Mouse (Mus musculus) midbrain, postnatal 0 days (tissue): ENCODE measurements around the gene Nxf1. TPM values are rescaled to one million over a fixed set of nuclear protein-coding genes. Genes with fewer than 3 reads are reported as not detected.
A peak's percentile ranks its signal among the peaks of the same experiment; 100 is the strongest.

Experiments
- ATAC-seq: fragments of 200-750 bp; cut with Nextera tagmentation; 2 replicates; pipeline ENCODE4 v1.8.0; 2017; ENCODE audit warnings: moderate number of reproducible peaks, mild to moderate bottlenecking, moderate TSS enrichment, moderate library complexity; ENCODE audit not compliant: low FRiP score
- DNase-seq: peaks from one replicate; pipeline ENCODE4 v3.0.0-alpha.2; 2015; ENCODE audit warnings: low spot score
- H3K27ac ChIP-seq: fragments of 300-500 bp; sonication (generic); 2 replicates; pipeline ENCODE4 v1.5.1; 2014; ENCODE audit warnings: low read depth, mild to moderate bottlenecking, low read length, mixed read lengths
- H3K27me3 ChIP-seq: fragments of 300-500 bp; sonication (generic); 2 replicates; pipeline ENCODE4 v1.6.1; 2014; ENCODE audit warnings: low read length, control low read depth, mixed read lengths; ENCODE audit not compliant: insufficient read depth
- H3K36me3 ChIP-seq: fragments of 300-500 bp; sonication (generic); 2 replicates; pipeline ENCODE4 v1.6.1; 2014; ENCODE audit warnings: low read length, control low read depth, mixed read lengths; ENCODE audit not compliant: insufficient read depth
- H3K4me1 ChIP-seq: fragments of 300-500 bp; sonication (generic); 2 replicates; pipeline ENCODE4 v1.6.1; 2014; ENCODE audit warnings: mild to moderate bottlenecking, control low read depth, antibody characterized with exemption, low read length, mixed read lengths; ENCODE audit not compliant: insufficient read depth
- H3K4me2 ChIP-seq: fragments of 300-500 bp; sonication (generic); 2 replicates; pipeline ENCODE4 v1.6.1; 2014; ENCODE audit warnings: low read depth, mild to moderate bottlenecking, low read length, mixed read lengths; ENCODE audit not compliant: poor library complexity, severe bottlenecking
- H3K4me3 ChIP-seq: fragments of 300-500 bp; sonication (generic); 2 replicates; pipeline ENCODE4 v1.5.1; 2014; ENCODE audit warnings: low read depth, mild to moderate bottlenecking, low read length, moderate library complexity
- H3K9ac ChIP-seq: fragments of 300-500 bp; sonication (generic); replicated peaks from 2 replicates; pipeline ENCODE4 v1.6.1; 2014; ENCODE audit warnings: mild to moderate bottlenecking, low read length, moderate library complexity, mixed read lengths; ENCODE audit not compliant: poor library complexity, severe bottlenecking
- H3K9me3 ChIP-seq: fragments of 300-500 bp; sonication (generic); 2 replicates; pipeline ENCODE4 v1.6.1; 2016; ENCODE audit warnings: low read length, control low read depth
- CTCF ChIP-seq: IDR thresholded peaks from 2 replicates; pipeline ENCODE4 v1.5.1; 2016; ENCODE audit warnings: antibody characterized with exemption, mild to moderate bottlenecking
- WGBS: fragments of 180-500 bp; shearing (Covaris S2); extraction: QIAGEN DNeasy Blood & Tissue Kit; methylation state at CpG from one replicate; pipeline ENCODE4 v1.1.7; 2014; 5-methylcytosine and 5-hydroxymethylcytosine counted together
- polyA plus RNA-seq: library from polyadenylated mRNA; unstranded; fragments of >200 nt; fragmentation: Nextera tagmentation; extraction: Ambion mirVana; gene quantifications from 2 replicates; pipeline ENCODE4 v1.2.1, GENCODE M21; 2015
- total RNA-seq: library from RNA; depleted of rRNA; stranded (reverse); fragments of >200 nt; gene quantifications from 2 replicates; pipeline ENCODE4 v1.2.3, GENCODE M21; 2014

Nxf1 gene
- total and polyA plus RNA-seq, 2 experiments from 2014 or later, result 67.4 to 92.8 TPM

DNA sequence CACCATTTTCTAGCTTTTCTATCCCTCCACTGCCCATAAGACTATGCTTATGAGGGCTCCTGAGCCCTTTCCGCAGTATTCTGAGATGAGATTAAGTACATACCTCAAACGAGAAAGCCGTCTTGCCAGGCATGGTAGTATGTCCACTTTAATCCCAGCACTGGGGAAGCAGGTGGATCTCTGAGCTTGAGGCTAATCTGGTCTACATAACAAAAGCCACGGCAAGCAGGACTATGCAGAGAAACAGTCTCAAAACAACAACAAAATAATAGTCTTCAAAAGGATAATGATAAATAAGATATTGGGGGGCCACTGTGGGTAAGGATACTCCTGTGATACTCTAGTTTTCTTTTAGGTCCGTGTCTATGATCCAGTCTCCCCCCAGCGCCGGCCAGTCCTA lies 18.0 kb upstream of the Nxf1 start:
- Histone ChIP-seq H3K27ac (no peak overlapping the region), H3K27me3 (no peaks in the 10 kb centered on the region), H3K4me2 (no peak overlapping the region), H3K36me3 (peaks cover 26% of the 10 kb centered on the region), H3K9me3 (no peaks in the 10 kb centered on the region), H3K9ac (no peak overlapping the region), H3K4me1 (peaks cover 10% of the 10 kb centered on the region; the same call in 1 of the 2 replicates), H3K4me3 (no peak overlapping the region)
- 93% methylated on average over 7 of the region's 7 CpGs for WGBS
- ATAC-seq, result no peak
- TF ChIP-seq CTCF, result no peak
- DNase-seq, result no peak

DNA sequence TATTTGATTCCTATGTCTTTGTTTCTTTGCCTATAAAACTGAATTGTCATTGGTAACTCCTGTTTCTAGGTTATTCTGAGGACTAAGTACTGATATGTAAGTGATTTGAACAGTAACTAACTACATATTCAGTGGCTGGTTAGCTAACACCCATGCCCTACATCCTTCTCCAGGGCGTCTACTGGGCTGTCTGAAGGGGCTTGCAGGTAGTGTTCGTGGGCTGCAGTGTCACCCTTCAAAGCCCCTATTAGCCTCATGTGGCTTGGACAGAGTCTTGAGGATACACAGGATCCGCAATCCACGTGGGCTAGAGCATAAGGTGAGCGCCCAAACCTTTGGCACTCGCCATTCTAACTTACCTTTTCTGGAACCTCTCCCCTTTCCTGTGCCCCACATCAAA lies 17.2 kb upstream of the Nxf1 start:
- Histone ChIP-seq H3K27me3 (no peaks in the 10 kb centered on the region), H3K9me3 (no peaks in the 10 kb centered on the region), H3K9ac (no peak overlapping the region), H3K4me2 (no peak overlapping the region), H3K36me3 (peaks cover 26% of the 10 kb centered on the region), H3K4me3 (no peak overlapping the region), H3K27ac (no peak overlapping the region), H3K4me1 (peaks cover 10% of the 10 kb centered on the region; the same call in 1 of the 2 replicates)
- ATAC-seq (no peak), DNase-seq (no peak)
- 98% methylated on average over 6 of the region's 6 CpGs for WGBS
- TF ChIP-seq CTCF, result no peak

DNA sequence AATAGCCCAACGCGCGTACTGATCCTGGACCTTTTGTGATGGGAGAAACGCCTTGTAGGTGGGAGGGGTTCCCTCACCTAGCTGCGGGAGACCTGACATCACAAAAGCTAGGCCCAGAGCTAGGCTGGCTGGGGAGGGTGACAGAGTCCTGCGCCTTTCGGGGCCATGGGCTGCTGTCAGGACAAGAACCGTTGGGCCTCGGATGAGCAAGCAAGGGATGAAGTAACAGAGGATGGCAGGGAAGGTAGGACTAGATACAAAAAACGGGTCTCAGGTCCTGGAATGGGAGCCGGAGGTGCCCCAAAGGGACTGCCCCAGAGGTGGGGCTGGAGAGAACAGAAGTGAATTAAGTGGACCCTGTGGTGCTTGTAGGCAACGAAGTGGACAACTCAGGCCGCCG lies 16.3 kb upstream of the Nxf1 start, which contains the start of gene 1700092M07Rik:
Gene 1700092M07Rik (plus strand): TSS at position 116 of the 400 bp plus-strand sequence.
- no peak for TF ChIP-seq CTCF
- Histone ChIP-seq H3K9me3 (no peaks in the 10 kb centered on the region), H3K4me1 (peaks cover 10% of the 10 kb centered on the region; the same call in 1 of the 2 replicates), H3K4me3 (peak within 1 kb of the TSS; percentile 85), H3K27me3 (no peaks in the 10 kb centered on the region), H3K9ac (peak within 1 kb of the TSS; percentile 86), H3K36me3 (peaks cover 28% of the 10 kb centered on the region), H3K4me2 (peak within 1 kb of the TSS; percentile 97), H3K27ac (peak within 1 kb of the TSS; percentile 95)
- no peak for DNase-seq
- 66% methylated on average over 14 of the region's 14 CpGs for WGBS
- no peak for ATAC-seq

DNA sequence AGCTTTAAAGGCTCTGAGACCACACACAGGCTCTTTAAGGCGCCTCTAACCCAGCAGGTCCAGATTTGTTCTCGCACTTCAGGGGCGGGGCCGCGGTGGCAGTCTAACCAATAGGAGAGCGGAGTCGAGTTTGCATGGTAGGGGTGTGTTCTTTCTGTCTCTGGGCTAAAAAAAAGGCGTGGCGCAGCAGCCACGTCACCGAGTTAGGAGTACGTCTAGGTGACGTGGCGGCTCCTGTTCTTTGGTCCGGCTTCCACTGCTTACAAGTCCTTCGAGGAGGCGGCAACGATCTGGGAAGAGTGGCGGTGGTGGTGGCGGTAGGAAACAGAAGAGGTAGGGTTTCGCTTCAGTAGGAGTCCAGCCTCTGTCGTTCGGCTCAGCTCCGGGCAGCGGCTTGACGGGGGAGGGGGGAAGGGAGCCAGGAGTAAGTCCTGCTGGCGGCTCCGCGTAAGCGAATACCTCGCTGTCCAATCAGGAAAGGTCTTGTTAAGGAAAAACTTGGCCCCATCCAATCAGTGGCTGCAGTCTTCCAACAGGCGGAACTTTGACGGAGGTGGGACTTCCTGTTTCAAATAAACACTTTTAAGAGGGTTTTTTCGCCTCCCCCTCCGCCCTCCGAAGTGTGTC lies 15.5 kb upstream of the Nxf1 start, which contains the start of gene Stx5a:
Gene Stx5a (plus strand): TSS at position 171 of the 627 bp plus-strand sequence.
- ATAC-seq, result peak; percentile 97
- Histone ChIP-seq H3K9me3 (no peaks in the 10 kb centered on the region), H3K36me3 (peaks cover 32% of the 10 kb centered on the region), H3K4me2 (peak within 1 kb of the TSS; percentile 97), H3K27me3 (no peaks in the 10 kb centered on the region), H3K4me1 (peaks cover 10% of the 10 kb centered on the region; the same call in 1 of the 2 replicates), H3K9ac (peak within 1 kb of the TSS; percentile 86), H3K27ac (peak within 1 kb of the TSS; percentile 95), H3K4me3 (peak within 1 kb of the TSS; percentile 85)
- TF ChIP-seq CTCF, result peak; percentile 30
- peak; percentile 99 for DNase-seq
- whole genome bisulfite sequencing, result under 1% methylated on average over 36 of the region's 36 CpGs

DNA sequence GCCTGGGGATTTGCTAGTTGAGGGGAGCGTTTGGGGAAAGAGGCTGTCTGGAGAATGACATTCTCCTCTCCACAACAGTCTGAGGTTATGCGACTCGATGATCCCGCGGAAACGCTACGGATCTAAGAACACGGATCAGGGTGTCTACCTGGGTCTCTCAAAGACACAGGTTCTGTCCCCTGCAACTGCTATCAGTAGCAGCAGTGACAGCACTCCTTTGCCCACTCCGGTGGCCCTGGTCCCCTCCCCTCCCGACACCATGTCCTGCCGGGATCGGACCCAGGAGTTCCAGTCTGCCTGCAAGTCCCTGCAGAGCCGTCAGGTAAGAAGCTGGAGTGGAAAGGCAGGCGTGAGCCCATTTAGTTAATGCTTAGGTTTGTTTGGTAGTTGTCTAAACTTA lies 14.7 kb upstream of the Nxf1 start:
- Histone ChIP-seq H3K9me3 (no peaks in the 10 kb centered on the region), H3K4me1 (peaks cover 10% of the 10 kb centered on the region; the same call in 1 of the 2 replicates), H3K36me3 (peaks cover 35% of the 10 kb centered on the region), H3K27me3 (no peaks in the 10 kb centered on the region), H3K4me3 (peak overlapping the region; percentile 85), H3K27ac (peak overlapping the region; percentile 95), H3K4me2 (peak overlapping the region; percentile 97), H3K9ac (peak overlapping the region; percentile 86)
- TF ChIP-seq CTCF, result no peak
- ATAC-seq, result no peak
- DNase-seq, result no peak
- WGBS, result 23% methylated on average over 14 of the region's 14 CpGs

DNA sequence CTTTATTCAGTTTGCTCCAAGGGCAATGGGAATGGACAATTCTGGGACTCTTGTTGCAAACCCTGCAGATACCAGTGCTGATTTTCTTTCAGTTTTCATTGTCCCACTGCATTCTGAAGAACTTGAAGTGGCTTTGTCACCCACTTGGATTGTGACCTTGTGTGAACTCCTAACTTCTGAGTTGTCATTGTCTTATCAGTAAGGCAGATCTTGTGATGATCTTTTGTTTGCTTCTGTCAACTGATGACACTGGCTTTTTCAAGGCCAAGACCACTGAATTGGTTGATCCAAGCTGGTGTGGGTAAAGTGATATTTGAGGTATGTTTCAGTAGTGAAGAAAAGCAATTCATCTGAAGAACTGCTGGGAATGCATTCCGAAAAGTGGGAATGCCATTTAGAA lies 11.5 kb upstream of the Nxf1 start:
- DNase-seq (no peak), ATAC-seq (no peak)
- Histone ChIP-seq H3K9ac (no peak overlapping the region), H3K9me3 (no peaks in the 10 kb centered on the region), H3K4me2 (no peak overlapping the region), H3K27me3 (no peaks in the 10 kb centered on the region), H3K36me3 (peaks cover 37% of the 10 kb centered on the region), H3K4me1 (peaks cover 10% of the 10 kb centered on the region; the same call in 1 of the 2 replicates), H3K27ac (no peak overlapping the region), H3K4me3 (no peak overlapping the region)
- 98% methylated on average over 1 of the region's 1 CpGs for WGBS
- TF ChIP-seq CTCF, result no peak
